Mouse (Mus musculus) G1E (cell line): ENCODE results near the gene Birc6. TPM values are rescaled to one million over a fixed set of nuclear protein-coding genes. Genes with fewer than 3 reads are reported as not detected.

Source experiments
- ATAC-seq: 2 replicates; pipeline ENCODE4 v1.8.0; 2016; ENCODE audit warnings: mild to moderate bottlenecking; ENCODE audit not compliant: insufficient number of reproducible peaks, poor library complexity, low FRiP score, severe bottlenecking; ENCODE audit errors: extremely low read depth
- DNase-seq: peaks from one replicate; pipeline ENCODE4 v3.0.0; 2012; ENCODE audit warnings: low spot score
- H3K27me3 ChIP-seq: 2 replicates; pipeline ENCODE4 v1.6.1; 2012; ENCODE audit warnings: mild to moderate bottlenecking, low read length, inconsistent platforms; ENCODE audit not compliant: insufficient read depth
- H3K36me3 ChIP-seq: replicated peaks from 2 replicates; pipeline ENCODE3; 2012; ENCODE audit warnings: mild to moderate bottlenecking, inconsistent platforms
- H3K4me1 ChIP-seq: 2 replicates; pipeline ENCODE4 v1.6.1; 2012; ENCODE audit warnings: low read depth, low read length, inconsistent platforms, mixed read lengths; ENCODE audit not compliant: insufficient read depth
- H3K4me3 ChIP-seq: 2 replicates; pipeline ENCODE4 v1.5.1; 2012; ENCODE audit warnings: low read depth, mild to moderate bottlenecking, inconsistent platforms, low read length, moderate library complexity, mixed read lengths
- H3K9me3 ChIP-seq: replicated peaks from 2 replicates; pipeline ENCODE4 v1.6.1; 2012; ENCODE audit warnings: inconsistent platforms
- CTCF ChIP-seq: IDR thresholded peaks from 2 replicates; pipeline ENCODE4 v1.5.1; 2012; ENCODE audit warnings: low read depth, low read length, inconsistent platforms, mixed read lengths
- GATA1 ChIP-seq: IDR thresholded peaks from 2 replicates; pipeline ENCODE4 v1.6.1; 2012; ENCODE audit warnings: borderline replicate concordance, low read length, inconsistent platforms, mixed read lengths
- GATA2 ChIP-seq: IDR thresholded peaks from 2 replicates; pipeline ENCODE4 v1.6.1; 2012; ENCODE audit warnings: low read depth, low read length, inconsistent platforms, borderline replicate concordance
- POLR2AphosphoS5 ChIP-seq: IDR thresholded peaks from 2 replicates; pipeline ENCODE4 v1.6.1; 2012; ENCODE audit warnings: low read depth, low read length, inconsistent platforms; ENCODE audit not compliant: insufficient replicate concordance
- TAL1 ChIP-seq: conservative IDR thresholded peaks from 2 replicates; pipeline ENCODE4 v1.6.1; 2012; ENCODE audit warnings: low read depth, low read length, inconsistent platforms, mixed read lengths
- polyA plus RNA-seq: library from polyadenylated mRNA; stranded (reverse); fragments of >175 nt; gene quantifications from 2 replicates; pipeline ENCODE4 v1.2.3, GENCODE M21; 2012
- total RNA-seq, 2 experiments: library from RNA; stranded (forward) in 1 of 2; stranded (reverse) in 1 of 2; fragments of 200-1000 nt in 1 of 2; fragments of >200 nt in 1 of 2; fragmentation: Nextera tagmentation in 1 of 2; gene quantifications; 2 replicates each; pipeline ENCODE4 v1.2.3; 2014 to 2017

The Birc6 gene
- total and polyA plus RNA-seq, 3 experiments: 33.4 to 266 (median 151) TPM

DNA sequence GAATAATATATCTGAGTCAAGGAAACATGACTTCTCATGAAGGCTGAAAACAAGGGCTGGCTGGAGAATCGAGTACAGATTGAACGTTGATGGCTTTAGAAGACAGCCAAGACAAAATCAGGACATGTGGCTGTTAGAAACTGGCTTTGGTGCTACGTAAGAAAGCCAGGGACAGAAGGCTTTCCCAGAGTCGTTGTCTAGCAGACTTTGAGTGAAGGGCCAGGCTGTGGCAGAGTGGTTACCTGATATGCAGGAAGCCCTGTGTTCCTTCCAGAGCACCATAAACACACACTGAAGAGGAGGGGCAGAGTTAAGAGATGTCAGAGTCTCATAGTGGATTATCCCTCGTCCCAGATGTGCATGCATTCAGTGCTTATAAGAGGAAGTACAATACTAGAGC lies 49.1 kb downstream of the Birc6 start:
- TF ChIP-seq GATA2: no peak
- peak; percentile 57 for TF ChIP-seq TAL1
- TF ChIP-seq POLR2AphosphoS5: no peak
- no peak for TF ChIP-seq CTCF
- TF ChIP-seq GATA1: no peak
- H3K36me3 ChIP-seq: peaks cover 57% of the 10 kb centered on the region
- H3K27me3 ChIP-seq: no peaks in the 10 kb centered on the region
- ATAC-seq (peak; percentile 80), DNase-seq (peak; percentile 5)
- H3K4me3 ChIP-seq: no peak overlapping the region; the same call in 1 of the 2 replicates
- H3K9me3 ChIP-seq: no peaks in the 10 kb centered on the region
- H3K4me1 ChIP-seq: peaks cover 16% of the 10 kb centered on the region

DNA sequence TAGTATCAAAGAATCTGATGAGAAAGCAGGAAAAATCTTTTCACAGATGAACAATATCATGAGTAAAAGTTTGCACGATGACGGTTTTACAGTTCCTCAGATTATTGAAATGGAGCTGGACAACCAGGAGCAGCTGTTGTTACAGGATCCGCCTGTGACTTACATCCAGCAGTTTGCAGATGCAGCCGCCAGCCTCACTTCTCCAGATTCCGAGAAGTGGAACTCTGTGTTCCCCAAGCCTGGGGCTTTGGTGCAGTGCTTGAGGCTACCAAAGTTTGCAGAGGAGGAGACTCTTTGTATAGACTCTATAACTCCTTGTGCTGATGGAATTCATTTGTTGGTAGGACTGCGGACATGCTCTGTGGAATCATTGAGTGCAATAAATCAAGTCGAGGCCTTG lies 51.5 kb downstream of the Birc6 start:
- TF ChIP-seq POLR2AphosphoS5 (no peak), GATA2 (no peak), GATA1 (no peak), CTCF (no peak), TAL1 (no peak)
- H3K36me3 ChIP-seq: peaks cover 54% of the 10 kb centered on the region
- ATAC-seq: no peak

DNA sequence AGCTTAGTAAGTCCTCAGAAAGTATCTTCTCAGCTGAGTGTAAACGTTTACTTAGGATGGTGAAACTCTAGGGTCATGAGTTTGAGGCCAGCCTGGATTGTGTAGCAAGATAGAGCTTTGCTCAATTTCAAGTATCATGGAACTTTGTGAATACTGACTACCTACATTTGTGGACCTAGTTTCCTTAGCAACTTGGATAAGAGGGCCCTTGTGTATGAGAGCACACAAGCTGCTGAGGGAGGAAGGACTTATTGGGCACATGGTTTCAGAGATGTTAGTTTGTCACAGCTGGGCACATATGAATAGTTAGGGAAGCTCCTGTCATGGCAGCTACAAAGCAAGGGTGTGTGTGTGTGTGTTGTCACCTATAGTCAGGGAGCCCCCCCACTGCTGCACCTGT lies 52.6 kb downstream of the Birc6 start:
- no peak for ATAC-seq
- no peak for DNase-seq
- TF ChIP-seq GATA2 (no peak), TAL1 (no peak), POLR2AphosphoS5 (no peak), GATA1 (no peak), CTCF (no peak)
- no peak overlapping the region for H3K4me3 ChIP-seq
- H3K27me3 ChIP-seq: no peaks in the 10 kb centered on the region
- no peaks in the 10 kb centered on the region for H3K9me3 ChIP-seq
- H3K36me3 ChIP-seq: peaks cover 52% of the 10 kb centered on the region
- H3K4me1 ChIP-seq: peaks cover 13% of the 10 kb centered on the region

More for the DNA sequence above, 51.5 kb downstream of the Birc6 start:
- no peak for DNase-seq
- H3K9me3 ChIP-seq: no peaks in the 10 kb centered on the region
- no peaks in the 10 kb centered on the region for H3K27me3 ChIP-seq
- no peak overlapping the region for H3K4me3 ChIP-seq
- H3K4me1 ChIP-seq: peaks cover 16% of the 10 kb centered on the region

DNA sequence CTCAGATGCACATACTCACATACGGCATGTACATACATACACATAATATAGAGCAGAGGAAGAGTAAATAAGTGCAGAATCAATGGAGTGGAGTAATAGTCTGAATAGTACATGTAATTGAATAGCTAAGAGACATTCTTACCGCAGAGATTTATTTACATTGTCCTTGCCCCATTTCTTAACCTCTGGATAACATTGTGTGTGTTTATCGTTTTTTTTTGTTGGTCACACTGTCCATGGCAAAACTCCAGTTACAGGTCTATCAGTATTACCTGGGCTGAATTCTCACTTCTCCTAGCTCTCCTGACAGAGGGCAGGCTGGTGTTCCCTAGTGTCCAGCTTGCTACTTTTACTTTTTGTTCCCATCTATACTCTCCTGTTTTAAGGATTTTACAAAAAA lies 58.7 kb downstream of the Birc6 start:
- TF ChIP-seq TAL1 (no peak), GATA1 (no peak), POLR2AphosphoS5 (no peak), CTCF (no peak), GATA2 (no peak)
- Histone ChIP-seq H3K4me3 (no peak overlapping the region), H3K4me1 (peaks cover 3% of the 10 kb centered on the region; the same call in 1 of the 2 replicates), H3K36me3 (peaks cover 52% of the 10 kb centered on the region), H3K9me3 (no peaks in the 10 kb centered on the region), H3K27me3 (no peaks in the 10 kb centered on the region)
- DNase-seq (no peak), ATAC-seq (no peak)

DNA sequence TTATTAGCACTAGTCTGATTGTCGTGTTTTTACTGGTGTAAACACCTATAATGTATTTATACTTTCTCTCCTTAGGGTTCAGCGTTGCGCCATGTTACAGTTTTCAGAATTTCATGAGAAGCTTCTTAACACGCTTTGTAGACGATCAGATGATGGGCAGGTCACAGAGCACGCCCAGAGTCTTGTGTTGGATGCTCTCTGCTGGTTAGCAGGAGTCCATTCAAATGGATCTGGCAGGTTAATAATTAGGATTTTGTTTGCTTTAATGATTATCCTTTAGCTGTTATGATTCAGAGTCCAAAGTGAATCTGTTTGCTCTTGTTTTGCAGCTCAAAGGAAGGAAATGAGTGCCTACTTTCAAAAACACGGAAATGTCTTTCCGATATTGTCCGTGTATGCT lies 70.8 kb downstream of the Birc6 start:
- H3K9me3 ChIP-seq: no peaks in the 10 kb centered on the region
- H3K4me3 ChIP-seq: no peak overlapping the region
- no peaks in the 10 kb centered on the region for H3K27me3 ChIP-seq
- ATAC-seq (no peak), DNase-seq (no peak)
- H3K4me1 ChIP-seq: no peaks in the 10 kb centered on the region
- H3K36me3 ChIP-seq: peaks cover 79% of the 10 kb centered on the region
- no peak for TF ChIP-seq TAL1
- no peak for TF ChIP-seq CTCF
- TF ChIP-seq GATA2: no peak
- no peak for TF ChIP-seq POLR2AphosphoS5
- no peak for TF ChIP-seq GATA1

DNA sequence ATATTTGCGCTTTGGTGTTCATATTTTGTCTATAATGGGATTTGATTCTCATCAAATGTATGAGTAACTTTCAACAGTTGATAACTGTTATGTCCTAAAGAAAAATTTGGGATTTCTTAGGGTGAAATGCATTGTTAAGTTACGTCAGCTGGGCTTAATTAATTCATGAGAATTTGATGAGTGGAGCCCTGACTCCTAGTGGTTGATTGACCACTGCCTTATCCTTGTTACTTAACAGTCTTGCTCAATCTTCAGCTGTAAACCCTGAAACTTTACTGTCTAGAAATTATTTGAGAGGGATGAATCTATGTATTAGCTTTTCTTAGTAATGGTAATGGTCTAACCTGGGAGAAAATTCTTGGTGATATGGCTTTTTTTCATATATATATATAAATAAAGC lies 71.3 kb downstream of the Birc6 start:
- DNase-seq (no peak), ATAC-seq (no peak)
- Histone ChIP-seq H3K4me3 (no peak overlapping the region), H3K4me1 (no peaks in the 10 kb centered on the region), H3K36me3 (peaks cover 78% of the 10 kb centered on the region), H3K27me3 (no peaks in the 10 kb centered on the region), H3K9me3 (no peaks in the 10 kb centered on the region)
- TF ChIP-seq TAL1 (no peak), GATA1 (no peak), GATA2 (no peak), POLR2AphosphoS5 (no peak), CTCF (no peak)

DNA sequence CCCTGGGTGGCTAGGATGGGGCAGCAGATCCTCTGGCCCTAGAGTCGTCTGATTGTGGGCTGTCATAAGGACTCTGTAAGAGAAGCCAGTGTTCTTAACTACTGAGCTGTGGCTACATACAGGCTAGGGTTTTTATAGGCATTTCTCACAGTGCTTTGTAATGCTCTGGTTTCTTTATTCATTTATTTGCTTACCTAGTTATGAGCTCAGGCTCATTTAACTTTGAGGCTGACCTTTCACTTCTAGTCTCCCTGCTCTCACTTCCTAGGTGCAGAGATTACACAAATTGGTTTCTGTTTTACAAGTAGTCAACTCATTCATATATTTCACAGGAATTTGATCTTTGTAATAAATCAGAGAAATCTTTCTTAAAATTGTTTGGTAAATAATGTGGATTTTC lies 73.1 kb downstream of the Birc6 start:
- DNase-seq (no peak), ATAC-seq (no peak)
- Histone ChIP-seq H3K4me1 (no peaks in the 10 kb centered on the region), H3K9me3 (no peaks in the 10 kb centered on the region), H3K27me3 (no peaks in the 10 kb centered on the region), H3K4me3 (no peak overlapping the region), H3K36me3 (peaks cover 74% of the 10 kb centered on the region)
- TF ChIP-seq GATA2: no peak
